Mouse (Mus musculus) megakaryocyte, embryonic 14.5 days (primary cell): ENCODE data around the gene Imp3.

Experiments used
- FLI1 ChIP-seq: IDR thresholded peaks from 2 replicates; pipeline ENCODE4 v1.6.1; 2012; ENCODE audit warnings: low read length, inconsistent platforms, mixed read lengths
- GATA1 ChIP-seq: IDR thresholded peaks from 3 replicates; pipeline ENCODE4 v1.6.1; 2012; ENCODE audit warnings: mixed read lengths, low read length, inconsistent platforms, borderline replicate concordance

- TF ChIP-seq GATA1 (no peak), FLI1 (no peak)
Measured at GRCm38 (mm10) chr9:56918466-56918865, 18.8 kb upstream of the Imp3 start.
